Mouse (Mus musculus) urinary bladder, postnatal 10 days (tissue): ENCODE measurements around the gene Cep57.

ENCODE experiments used
- DNase-seq: peaks from one replicate; pipeline ENCODE4 v3.0.0; 2022; ENCODE audit warnings: low spot score

Gene Cep57

DNA sequence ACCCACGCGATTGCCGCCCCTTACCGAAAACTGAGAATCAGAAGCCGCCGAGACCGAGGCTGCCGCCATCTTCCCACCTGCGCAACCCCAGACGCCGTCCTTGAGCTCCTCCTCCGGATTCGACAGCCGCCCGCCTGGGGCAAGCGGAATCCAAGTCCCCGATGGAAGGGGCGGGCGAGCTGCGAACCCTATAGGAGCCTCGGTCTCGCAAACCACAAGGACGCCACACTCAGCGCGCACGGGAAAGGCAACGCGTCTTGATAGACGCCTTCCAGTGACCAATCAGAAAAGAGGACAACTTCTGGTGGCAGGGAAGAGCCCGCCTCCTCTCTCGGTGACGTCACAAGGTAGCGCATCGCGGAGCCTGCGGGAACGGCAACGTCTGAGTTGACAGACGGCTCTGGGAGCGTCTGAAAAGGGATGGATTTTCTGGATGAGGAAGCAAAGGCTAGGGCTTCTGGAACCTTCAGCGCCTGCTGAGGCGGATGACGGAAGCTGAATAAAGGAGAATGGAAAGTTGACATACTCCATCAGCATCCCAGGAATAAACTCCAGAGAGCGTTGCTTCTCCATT lies at the start of gene Cep57:
TSS of gene Cep57 (minus strand) at position 276 of the 574 bp plus-strand sequence.
- DNase-seq: peak; percentile 67

DNA sequence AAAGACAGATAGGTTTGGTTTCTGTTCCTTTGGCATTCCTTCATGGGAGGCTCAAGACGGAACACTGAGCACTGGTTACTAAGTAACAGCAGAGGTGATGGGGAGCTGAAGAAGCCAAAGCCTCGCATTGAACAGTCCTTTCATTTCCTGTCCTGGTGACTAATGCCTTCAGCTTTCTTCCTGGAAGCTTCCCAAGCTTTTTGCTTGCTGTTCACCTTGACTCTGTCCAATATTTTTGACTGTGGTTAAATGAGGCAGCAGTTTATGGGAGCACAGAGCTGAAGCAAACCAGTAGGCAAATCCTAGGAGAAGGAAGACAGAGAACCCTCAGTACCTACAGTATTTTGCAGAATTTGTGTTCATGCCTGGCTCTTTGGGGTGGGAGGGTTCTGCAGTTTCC lies 48.4 kb upstream of the Cep57 start:
- DNase-seq: no peak

DNA sequence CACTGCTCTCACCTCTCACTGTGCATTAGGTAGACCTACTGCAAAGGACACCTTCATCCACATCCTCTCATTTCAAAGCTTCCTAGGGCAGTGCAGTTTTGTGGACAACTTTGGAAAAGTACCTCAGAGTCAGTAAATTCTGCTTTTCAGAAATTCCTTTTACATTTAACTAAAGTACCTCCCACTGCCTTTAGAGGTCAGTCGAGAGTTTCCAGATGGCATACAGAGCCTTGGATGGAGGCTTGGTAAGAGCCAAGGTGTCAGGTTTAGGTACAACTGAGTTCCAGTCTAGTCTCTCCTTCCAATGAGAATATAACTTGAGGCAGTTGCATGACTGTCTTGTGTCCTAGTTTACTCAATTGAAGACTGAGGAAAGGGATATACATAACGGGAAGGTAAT lies 47.5 kb upstream of the Cep57 start:
- DNase-seq: no peak

DNA sequence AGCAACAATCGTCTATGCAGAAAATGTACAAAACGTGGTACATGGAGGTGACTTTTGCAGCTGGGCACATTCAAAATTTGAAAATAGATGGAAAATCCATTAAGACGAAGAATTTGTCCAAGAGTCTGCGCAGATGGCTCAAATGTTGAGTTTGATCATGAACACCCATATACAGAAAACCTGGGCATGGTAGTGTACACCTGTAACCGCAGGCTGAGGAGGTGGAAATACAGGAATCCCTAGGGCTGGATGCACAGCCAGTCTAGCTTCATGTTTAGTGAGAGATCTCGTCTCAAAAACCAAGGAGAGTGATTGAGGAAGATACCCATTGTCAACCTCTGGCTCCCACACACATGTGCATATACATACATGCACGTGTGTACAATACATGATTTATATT lies 44.7 kb upstream of the Cep57 start:
- no peak for DNase-seq

DNA sequence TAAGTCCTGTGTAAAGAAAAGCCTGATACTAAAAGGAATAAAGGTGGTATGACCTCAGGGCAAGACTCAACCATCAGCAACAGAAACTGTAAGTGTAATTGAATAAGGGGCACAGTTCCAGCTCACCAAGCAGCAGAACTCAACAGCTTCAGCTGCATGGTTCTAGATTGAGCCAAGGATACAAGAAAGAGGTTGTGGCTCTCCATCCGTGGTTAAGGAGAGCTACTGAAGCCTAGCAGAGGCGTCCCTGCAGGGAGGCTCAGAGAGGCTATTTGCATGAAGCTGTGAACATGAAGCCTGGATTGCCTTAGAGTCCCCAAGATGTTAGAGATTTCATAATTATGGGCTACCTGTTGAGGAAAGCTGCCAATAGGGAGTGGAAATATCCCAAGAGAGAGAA lies 40.7 kb upstream of the Cep57 start:
- no peak for DNase-seq

DNA sequence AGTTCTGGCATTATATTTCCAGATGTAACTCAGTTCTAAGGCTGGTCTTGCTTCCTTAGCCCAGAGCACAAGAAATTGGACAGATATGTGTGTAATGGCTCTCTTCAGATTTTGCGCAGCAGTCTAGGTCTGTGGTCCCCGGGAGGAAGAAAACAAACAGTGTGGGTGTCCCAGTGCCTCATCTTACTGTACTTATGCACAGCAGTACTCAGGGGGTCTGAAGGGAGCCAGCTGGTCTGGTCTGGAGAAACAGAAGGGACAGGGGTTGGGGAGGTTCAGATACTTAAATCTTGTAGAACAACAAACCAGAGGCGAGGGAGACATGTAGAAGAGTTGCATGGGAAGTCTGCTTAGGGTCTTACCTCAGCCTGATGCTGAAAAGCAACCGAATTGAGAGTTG lies 29.9 kb upstream of the Cep57 start:
- no peak for DNase-seq

DNA sequence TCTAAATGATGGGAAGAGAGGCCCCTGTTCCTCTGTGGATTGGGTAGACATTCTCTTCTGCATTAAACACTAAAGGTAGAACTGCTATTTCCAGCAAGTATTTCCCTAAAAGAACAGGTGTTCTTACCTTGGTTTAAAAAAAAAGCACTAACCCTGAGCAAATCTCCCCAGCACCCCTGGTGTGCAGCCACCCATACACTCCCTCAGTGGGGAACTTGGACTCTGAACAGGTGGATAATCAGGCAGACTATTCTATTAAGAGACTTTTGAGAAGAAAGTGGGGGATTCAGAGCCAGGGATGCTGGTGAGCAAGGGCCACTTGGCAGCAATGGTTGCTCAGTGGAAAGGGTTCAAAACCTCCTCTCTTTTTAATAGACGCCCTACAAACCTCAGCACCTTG lies 29.3 kb upstream of the Cep57 start:
- no peak for DNase-seq

DNA sequence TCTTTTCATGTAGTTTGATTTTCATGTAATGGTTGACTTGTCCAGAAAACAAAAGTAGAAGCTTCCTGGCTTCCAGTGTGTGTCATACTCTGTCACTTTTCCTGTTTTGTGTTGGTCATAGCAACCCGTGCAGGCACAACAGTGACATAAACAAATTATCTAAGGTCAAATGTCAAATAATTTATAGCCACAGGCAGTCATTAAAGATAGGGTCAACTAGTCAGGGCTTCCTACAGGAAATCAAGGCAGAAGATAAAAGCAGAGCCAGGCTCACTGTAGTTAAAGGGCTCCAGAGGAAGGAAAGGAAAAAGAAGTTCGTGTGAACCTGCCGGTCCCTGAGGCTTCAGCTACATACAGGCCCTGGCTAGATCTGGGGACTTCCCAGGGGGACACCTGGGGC lies 27.0 kb upstream of the Cep57 start:
- DNase-seq: no peak

DNA sequence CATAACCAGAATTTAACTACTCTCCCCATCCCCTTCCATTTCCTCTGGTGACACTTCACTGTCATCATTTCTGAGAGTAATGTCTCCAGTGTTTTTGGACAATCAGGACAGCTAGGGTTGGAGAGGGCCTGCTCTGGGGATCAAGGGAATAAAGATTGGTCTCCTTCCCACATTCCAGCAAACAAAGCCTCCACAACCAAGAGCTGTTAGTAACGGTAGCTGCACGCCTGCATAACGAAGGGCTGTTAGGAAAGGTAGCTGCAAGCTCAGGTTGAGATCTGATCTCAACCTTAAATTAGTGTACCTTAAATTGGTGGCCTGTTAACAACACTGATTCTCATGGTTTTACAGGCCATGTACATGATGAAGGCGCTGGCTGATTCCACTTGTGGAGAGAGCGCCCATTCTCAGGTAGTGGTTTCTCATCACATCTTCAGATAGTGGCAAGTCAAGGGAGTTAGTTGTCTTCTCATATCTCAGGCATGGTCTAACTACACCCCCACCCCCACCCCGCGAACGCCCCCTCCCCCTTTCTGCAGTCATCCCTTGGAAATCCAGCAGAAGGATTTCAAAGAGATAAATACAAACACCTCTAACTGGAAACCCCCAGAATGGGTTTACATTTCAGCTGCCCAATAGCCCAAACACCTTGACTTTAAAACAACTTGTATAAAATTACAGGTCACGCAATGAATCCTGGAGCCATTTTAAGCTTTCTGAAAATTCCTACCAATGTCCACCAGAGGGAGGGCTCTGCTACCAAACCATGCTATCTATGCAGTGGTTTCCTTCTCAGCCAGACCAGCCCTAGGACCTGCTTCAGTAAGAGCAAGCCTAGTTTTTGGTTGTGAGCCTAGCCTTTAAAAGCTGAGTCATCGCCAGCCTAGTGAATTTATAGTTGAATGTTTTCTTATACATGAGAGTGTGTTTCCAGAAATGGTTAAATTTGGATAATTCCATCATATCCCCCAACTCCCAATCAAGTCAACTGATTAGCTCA lies 21.9 kb upstream of the Cep57 start:
- no peak for DNase-seq

DNA sequence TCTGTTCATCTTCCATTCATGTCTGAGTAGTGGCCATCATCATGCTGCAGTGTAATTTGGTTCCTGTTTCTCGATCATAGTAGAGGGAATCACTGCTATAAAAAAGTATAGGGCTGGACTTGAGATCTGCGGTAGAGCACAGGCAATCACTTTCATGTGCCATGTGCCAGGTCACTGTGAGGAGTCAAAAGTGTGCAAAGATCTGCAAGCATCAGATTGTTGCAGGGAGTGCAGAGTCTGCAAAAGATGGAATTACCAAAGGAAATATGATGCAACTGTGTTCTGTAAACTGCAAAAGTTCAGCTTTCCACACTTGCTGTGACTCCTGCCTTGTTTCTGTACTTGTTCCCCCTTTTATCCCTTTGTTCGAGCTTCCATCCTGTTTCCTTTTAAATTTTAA lies 20.7 kb upstream of the Cep57 start:
- no peak for DNase-seq

DNA sequence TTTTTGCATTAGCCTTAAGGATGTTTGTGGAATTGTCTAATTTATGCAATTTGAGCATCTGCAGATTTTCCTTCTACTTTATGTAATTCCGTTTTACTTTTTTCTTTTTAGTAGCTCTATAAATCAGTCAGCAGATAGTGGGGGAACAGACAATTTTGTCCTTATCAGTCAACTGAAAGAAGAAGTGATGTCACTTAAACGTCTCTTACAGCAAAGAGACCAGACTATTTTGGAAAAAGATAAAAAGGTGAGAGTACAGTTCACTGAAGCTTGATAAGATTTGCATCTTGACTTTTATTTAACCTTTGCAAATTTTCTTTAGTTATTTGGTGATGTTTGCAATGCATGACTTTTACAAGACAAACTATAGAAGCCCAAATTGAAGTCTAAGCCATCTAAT lies 9.8 kb upstream of the Cep57 start:
- no peak for DNase-seq

DNA sequence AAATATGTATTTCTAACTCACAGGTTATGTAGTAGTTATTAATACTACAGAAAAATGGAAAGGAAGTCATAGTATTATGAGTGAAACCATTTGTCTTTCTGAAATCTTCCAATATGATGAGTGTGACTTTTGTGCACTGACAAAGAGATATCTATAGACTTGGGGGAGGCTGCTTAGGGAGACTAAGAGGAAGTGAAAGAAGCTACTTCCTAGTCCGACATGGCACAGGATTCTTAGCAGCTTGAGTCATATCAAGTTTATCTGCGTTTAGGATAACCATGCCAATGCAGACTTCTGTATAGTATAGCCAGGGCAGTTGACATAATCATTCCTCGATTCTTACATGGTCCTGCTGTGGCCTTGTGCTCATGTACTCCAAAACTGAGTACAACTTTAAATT lies 8.3 kb upstream of the Cep57 start:
- no peak for DNase-seq

DNA sequence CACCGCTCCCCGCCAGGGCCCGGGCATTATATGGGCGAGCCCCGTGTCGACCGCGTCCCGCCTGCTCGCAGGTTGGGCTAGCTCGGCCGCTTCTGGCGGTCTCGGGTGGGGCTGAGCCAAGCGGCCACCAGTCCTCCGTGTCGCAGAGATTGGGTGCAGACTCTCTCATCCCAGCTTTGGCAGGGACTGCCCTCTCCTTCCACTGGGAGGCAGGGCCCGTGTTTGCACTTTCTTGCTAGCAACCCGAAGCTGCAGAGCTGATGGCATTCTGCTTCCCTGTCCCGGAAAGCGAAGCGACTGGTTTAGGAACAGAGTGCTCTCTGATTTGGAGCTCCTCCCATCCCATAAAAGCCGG lies 1.2 kb upstream of the Cep57 start:
- no peak for DNase-seq

DNA sequence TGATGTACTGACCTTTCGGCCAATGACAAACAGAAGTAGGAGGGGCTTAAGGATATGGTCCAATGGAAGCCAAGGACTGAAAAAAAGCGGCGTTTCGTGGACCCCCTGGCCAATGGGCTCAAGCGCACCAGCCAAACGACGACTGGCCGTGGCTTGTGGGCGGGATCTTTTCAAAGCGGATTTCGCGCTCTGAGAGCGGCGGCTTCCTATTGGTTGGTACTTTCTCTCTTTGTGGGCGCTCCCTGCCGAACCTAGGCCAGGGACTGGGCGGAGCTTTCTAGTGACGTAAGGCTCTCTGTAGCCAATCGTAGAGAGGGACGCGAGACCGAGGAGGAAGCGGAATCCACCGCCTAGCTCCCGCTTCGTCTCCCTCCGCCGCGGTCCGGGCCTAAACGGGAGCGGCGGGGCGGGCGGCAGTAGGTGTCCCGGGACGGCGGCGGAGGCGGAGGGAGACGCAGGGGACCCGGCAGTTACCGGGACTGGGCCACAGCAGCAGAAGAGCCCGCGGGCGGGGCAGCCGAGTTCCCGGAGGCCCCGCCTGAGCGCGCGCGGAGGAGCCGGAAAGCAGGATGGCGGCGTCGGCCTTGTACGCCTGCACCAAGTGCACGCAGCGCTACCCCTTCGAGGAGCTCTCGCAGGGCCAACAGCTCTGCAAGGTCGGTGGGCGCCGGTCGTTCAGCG lies 639 bp upstream of the Cep57 start, which contains the start of gene Fam76b:
TSS of gene Fam76b (plus strand) at position 311 of the 681 bp plus-strand sequence.
- peak; percentile 96 for DNase-seq

DNA sequence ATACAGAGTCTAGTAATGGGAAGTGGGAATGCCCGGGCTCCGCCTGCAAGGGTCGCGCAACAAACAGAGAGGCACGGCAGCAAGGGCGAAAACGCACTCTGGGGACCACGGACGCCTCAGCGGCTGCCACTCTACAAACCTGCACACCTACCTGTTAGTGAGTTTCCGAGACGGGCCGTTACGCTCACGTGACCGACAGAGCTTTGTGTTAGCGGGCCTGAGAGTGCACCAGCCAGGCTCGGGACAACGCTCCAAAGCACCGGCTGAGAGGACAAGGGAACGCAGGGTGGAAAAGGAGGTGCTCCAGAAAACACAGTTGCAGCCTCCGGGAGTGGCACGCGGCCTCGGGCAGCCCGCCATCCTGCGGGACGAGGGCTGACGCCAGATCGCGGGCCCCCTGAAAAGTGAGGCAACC lies 509 bp downstream of the Cep57 start:
- no peak for DNase-seq

DNA sequence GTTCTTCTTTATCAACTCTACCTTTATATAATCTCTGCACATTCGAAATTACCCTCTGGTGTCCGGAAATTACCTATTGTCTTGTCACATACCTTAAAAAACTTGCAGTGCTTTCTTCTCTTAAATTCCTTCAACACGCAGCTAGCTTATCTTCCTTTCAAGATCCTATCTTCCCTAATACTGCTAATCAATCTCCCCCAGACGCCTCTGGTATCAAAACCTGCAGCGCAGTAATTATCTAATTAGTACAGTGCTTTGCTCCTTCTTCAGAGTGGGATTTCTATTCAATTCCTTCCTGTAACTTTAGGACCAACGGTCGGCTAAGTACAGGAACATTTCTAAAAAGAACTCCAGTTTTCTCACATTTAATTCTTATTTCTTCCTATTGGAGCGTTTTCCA lies 1.0 kb downstream of the Cep57 start:
- DNase-seq: no peak

DNA sequence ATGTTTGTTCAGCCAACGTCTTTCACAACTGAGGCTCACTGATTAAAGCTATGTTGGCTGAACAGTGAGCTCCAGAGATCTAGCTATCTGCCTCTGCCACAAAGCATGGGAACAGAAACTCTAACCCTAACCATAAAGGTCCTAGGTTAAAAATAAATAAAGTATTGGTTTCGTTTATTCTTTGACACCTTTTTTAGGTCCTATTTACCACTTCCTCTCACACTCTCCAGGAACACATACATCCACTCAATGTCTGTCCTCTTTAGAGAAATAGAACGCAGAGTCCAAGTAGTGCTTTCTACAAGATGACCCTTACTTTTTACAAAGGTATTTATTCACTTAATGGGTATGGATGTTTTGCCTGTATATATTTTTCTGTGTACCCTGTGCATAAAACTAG lies 6.1 kb downstream of the Cep57 start:
- no peak for DNase-seq

DNA sequence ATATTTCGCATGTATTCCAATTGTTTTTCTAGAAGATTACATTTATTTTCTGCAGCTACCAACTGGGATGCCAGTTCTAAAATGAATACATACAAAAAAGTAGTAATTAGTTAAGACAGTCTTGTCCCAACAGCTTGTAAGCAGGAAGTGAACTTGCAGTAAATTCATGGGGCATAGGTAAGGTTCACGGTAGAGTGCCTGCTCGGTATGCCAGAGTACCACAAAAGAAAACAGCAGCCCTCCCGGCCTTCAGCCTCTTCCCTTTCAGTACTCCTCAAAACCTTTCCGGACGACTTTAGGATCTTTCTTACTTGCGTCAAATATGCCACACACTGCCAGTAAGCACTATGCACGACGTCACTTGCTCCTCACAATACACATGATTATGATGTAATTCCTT lies 8.5 kb downstream of the Cep57 start:
- DNase-seq: no peak

DNA sequence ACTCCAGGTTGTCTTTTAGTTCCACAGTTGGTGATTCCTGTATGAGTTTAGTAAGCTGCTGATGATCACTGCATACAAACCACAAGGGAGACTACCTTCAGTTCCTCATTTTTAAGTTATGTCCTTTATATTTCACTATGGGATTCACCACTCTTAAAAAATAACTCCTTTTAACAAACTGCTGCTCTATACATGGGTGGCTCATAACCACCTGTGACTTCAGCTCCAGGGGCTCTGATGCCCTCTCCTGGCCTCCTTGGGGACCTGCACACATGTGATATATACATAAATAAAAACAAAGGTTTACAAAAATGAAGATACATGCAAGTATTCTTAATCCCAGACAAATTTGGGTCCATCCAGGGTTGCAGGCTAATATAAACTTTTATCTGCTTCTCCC lies 17.0 kb downstream of the Cep57 start:
- DNase-seq: no peak

DNA sequence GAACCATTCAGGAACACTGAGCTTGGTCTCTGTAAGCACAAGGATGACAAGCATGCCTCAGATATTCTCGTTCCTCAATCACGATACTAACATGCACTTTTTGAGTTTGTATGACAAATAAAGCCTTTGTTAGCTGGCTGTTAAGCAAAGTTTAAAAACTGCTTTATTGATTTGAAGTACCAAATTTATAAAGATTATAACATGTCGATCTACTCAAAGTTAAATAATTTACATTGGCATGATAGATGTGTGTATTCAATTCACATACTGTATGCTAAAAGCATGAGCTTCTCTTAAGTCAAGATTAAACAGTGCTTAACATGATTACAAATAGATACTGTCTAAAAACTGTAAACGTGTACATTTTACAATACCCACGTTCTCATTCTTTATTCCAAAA lies 19.2 kb downstream of the Cep57 start:
- DNase-seq: no peak

DNA sequence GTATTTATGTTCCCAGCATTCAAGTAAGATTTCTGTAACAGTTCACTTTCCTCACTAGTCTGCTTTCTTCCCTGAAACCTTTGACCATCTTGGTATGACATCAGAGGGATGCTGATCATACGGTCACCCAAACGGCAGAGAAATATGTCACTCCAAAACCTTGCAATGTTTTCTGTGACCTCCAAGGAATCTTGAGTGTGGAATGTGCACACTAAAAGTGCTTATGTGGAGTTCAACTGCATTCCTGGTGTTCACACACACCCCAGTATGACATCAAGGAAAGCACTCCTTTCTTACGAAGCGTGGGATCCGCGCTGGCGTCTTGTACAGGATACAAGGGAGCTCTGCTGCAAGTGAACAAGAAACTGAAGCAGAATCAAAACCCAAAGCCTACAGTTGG lies 20.1 kb downstream of the Cep57 start:
- DNase-seq: no peak

DNA sequence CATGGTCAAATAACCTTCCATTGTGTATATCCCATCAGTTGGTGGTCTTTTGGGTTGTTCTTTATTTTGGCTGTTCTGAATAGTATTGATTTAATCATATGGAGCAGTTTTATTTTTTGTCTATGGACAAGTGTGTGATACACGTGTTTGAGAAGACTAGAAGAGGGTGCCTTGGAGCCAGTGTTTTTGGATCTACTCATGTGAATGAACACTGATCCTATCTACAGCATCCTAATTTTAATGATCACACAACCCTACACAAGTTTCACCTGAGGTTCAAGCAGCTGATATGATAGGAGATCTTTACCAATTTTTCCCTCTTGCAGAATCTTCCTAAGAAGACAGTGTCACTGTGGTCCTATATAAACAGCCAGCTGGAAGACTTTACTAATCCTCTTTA lies 22.4 kb downstream of the Cep57 start:
- no peak for DNase-seq

DNA sequence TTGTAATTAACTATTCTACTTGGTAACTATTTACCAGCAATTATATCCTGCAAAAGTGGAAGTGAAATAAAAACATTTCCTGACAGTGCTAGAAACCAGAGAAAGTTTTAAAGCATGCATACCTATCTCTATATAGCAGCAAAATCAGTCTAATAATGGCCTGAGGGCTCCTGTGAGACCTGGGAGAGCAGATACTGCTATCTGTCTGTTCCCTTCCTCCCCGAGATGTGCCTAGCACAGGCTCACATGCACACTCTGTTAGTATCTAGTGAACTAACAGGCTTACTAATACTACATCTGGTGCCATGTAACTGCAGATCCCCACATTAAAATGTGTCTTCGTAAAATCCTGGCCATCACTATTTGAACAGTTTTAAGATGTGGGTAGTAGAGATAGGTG lies 32.2 kb downstream of the Cep57 start:
- no peak for DNase-seq
